Mouse (Mus musculus): ENCODE results near the gene Tmem239. TPM values are rescaled to one million over a fixed set of nuclear protein-coding genes. Genes with fewer than 3 reads are reported as not detected.

Gene Tmem239
- polyA plus RNA-seq, 1 experiment from 2014 or later: 0.12 TPM

DNA sequence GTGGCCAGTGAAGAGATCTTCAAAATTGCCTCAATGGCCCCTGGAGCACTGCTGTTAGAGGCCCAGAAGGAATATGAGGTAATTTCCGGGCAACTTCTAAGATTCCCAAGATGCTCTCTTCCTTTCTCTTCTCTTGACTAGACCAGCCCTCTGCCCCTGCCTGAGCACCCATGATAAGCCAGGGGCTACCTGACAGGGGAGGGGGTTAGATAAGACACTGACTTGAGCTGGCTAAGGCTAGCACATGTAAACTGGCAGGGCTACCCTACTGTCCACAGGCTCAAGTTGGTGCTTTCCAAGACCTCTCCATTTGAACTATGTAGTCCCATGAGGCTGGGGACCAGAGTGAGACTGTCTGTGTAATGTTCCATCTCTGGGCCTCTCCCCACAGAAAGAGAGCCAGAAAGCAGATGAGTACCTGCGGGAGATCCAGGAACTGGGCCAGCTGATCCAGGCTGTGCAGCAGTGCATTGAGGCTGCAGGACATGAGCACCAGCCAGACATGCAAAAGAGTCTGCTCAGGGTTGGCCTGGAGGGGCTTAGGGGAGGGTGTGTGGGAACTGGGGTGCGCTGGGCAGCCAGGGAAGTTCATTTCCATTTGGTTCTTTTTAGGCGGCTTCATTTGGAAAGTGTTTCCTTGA, 33.7 kb downstream of the Tmem239 start:
- Histone ChIP-seq H3K9me3 (replicated peaks) (no peaks in the 10 kb centered on the region), H3K4me1 (no peaks in the 10 kb centered on the region), H3K27ac (replicated peaks) (no peak overlapping the region), H3K27me3 (ENCODE audit: low read depth, poor library complexity, severe bottlenecking) (no peaks in the 10 kb centered on the region), H3K4me3 (no peak overlapping the region), H3K36me3 (peaks cover 82% of the 10 kb centered on the region)
- 92% methylated on average over 4 of the region's 4 CpGs for WGBS
- DNase-seq (ENCODE audit: low spot score): no peak

GRCm38 (mm10) chr2:130442162-130442561, 35.9 kb downstream of the Tmem239 start:
- peaks cover 82% of the 10 kb centered on the region for H3K36me3 ChIP-seq
- no peak overlapping the region for H3K4me3 ChIP-seq
- no peaks in the 10 kb centered on the region for H3K4me1 ChIP-seq
- 84% methylated on average over 10 of the region's 10 CpGs for WGBS
- DNase-seq (ENCODE audit: low spot score): no peak
- no peak overlapping the region for H3K27ac ChIP-seq (replicated peaks)
- H3K27me3 ChIP-seq (ENCODE audit: low read depth, poor library complexity, severe bottlenecking): peaks cover 3% of the 10 kb centered on the region; the same call in 1 of the 2 replicates
- no peaks in the 10 kb centered on the region for H3K9me3 ChIP-seq (replicated peaks)

DNA sequence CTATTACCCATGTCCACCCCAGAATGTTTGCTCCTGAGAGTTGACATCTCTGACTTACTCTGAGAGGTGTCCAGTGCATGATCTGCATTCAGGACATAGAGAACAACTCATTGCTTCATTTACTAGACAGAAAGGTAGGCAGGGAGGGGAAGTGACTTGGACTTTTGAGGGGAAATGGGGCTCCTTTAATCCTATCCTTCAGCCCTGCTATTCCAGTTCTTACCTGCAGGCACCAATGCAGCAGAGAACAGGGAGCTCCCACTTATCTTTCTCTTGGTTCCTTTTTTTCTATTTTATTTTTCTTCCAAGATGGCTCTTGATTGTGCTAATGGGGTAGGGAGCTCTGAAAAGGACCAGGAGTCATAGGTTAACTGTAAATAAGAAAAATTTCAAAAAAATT, 42.2 kb downstream of the Tmem239 start:
- no peak overlapping the region for H3K27ac ChIP-seq (replicated peaks)
- DNase-seq (ENCODE audit: low spot score): no peak
- H3K27me3 ChIP-seq (ENCODE audit: low read depth, poor library complexity, severe bottlenecking): peaks cover 27% of the 10 kb centered on the region
- H3K4me3 ChIP-seq: no peak overlapping the region
- H3K36me3 ChIP-seq: peaks cover 19% of the 10 kb centered on the region
- H3K4me1 ChIP-seq: peaks cover 36% of the 10 kb centered on the region
- H3K9me3 ChIP-seq (replicated peaks): no peaks in the 10 kb centered on the region

DNA sequence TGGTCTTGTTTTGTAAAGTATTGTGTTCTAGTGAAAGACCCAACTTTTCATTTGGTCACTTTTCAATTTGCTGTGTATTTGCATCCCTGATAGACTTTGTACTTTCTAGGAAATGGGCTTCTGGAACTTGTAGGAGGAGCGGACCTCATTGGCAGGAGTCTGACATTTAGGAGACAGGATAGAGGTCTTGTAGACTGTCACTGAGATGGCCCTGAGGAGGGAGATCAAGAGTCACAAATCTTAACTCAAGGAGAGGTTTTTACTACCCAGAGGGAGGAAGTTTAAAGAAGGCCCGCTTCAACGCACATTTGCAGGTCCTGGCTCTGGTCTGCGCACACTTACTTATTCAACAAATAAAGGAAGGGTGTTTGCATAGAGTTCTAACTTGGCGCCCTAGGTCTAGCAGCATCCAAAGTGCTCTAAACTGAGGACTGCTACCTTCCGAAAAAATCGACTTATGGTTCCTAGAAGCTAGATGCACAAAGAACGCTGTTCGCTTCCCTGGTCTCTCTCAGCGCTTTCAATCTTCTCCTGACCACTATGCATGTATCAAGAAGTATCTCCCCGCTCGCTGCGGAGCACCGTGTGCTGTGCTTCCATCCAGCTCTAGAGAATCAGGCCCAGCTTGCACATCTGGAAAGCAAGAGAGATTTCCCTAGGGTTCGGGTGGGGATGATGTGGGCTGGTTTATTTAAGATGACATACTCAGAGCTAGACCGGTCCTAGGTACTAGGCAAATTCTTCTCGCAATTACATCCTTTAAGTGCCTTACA, 42.9 kb downstream of the Tmem239 start:
- no peaks in the 10 kb centered on the region for H3K9me3 ChIP-seq (replicated peaks)
- H3K36me3 ChIP-seq: peaks cover 11% of the 10 kb centered on the region
- peak overlapping the region; percentile 93; the same call in 1 of the 2 replicates for H3K27ac ChIP-seq (replicated peaks)
- H3K4me3 ChIP-seq: peak overlapping the region; percentile 96
- peaks cover 36% of the 10 kb centered on the region for H3K4me1 ChIP-seq
- peak; percentile 16 for DNase-seq (ENCODE audit: low spot score)
- WGBS: 9% methylated on average over 17 of the region's 17 CpGs
- H3K27me3 ChIP-seq (ENCODE audit: low read depth, poor library complexity, severe bottlenecking): peaks cover 27% of the 10 kb centered on the region

DNA sequence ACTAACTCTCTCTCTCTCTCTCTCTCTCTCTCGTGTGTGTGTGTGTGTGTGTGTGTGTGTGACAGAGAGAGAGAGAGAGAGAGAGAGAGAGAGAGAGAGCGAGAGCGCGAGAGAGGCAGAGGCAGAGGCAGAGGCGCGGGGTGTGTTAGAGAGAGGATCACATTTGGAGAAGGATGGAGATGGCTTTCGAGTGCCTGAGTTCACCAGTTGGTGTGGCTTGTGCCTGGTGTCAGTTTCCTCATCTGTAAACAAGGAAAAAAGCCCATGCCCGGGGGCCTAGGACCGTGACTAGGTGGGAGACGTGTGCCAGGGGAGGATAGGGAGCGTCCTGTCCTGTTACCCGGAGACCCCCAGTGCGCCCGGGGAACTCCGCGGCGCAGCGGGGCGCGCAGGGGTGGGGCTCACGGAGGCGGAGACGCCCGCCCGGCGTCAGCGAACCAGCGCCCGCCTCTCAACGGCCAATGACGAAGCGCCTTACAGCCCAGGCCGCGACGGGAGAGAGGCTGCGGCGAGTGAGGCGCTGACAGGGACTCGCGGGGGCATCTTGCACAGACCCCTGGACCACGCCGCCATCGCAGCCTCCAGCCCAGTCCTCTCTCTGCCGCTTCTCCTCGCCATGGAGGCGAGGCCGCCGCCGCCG, 43.6 kb downstream of the Tmem239 start, which contains the start of gene Ptpra:
Gene Ptpra (plus strand): TSS at position 485 of the 640 bp plus-strand sequence.
- WGBS: 0% methylated on average over 50 of the region's 50 CpGs
- Histone ChIP-seq H3K9me3 (replicated peaks) (no peaks in the 10 kb centered on the region), H3K27me3 (ENCODE audit: low read depth, poor library complexity, severe bottlenecking) (peaks cover 27% of the 10 kb centered on the region), H3K4me1 (peaks cover 36% of the 10 kb centered on the region), H3K36me3 (peaks cover 6% of the 10 kb centered on the region), H3K27ac (replicated peaks) (peak within 1 kb of the TSS; percentile 93), H3K4me3 (peak within 1 kb of the TSS; percentile 96)
- peak; percentile 91 for DNase-seq (ENCODE audit: low spot score)

GRCm38 (mm10) chr2:130450434-130450796, 44.1 kb downstream of the Tmem239 start:
- H3K4me3 ChIP-seq: peak overlapping the region; percentile 96
- no peak for DNase-seq (ENCODE audit: low spot score)
- H3K4me1 ChIP-seq: peaks cover 36% of the 10 kb centered on the region
- peak overlapping the region; percentile 93 for H3K27ac ChIP-seq (replicated peaks)
- H3K27me3 ChIP-seq (ENCODE audit: low read depth, poor library complexity, severe bottlenecking): peaks cover 27% of the 10 kb centered on the region
- H3K9me3 ChIP-seq (replicated peaks): no peaks in the 10 kb centered on the region
- under 1% methylated on average over 47 of the region's 47 CpGs for WGBS
- 0 out of 2 replicates have a peak, but pooled peaks cover 3% of the 10 kb centered on the region for H3K36me3 ChIP-seq

GRCm38 (mm10) chr2:130451086-130451726, 44.9 kb downstream of the Tmem239 start:
- WGBS: 74% methylated on average over 14 of the region's 14 CpGs
- peak overlapping the region; percentile 96 for H3K4me3 ChIP-seq
- no peaks in the 10 kb centered on the region for H3K36me3 ChIP-seq
- H3K27ac ChIP-seq (replicated peaks): no peak overlapping the region; the same call in 1 of the 2 replicates
- no peak for DNase-seq (ENCODE audit: low spot score)
- no peaks in the 10 kb centered on the region for H3K9me3 ChIP-seq (replicated peaks)
- H3K27me3 ChIP-seq (ENCODE audit: low read depth, poor library complexity, severe bottlenecking): peaks cover 27% of the 10 kb centered on the region
- peaks cover 41% of the 10 kb centered on the region for H3K4me1 ChIP-seq

DNA sequence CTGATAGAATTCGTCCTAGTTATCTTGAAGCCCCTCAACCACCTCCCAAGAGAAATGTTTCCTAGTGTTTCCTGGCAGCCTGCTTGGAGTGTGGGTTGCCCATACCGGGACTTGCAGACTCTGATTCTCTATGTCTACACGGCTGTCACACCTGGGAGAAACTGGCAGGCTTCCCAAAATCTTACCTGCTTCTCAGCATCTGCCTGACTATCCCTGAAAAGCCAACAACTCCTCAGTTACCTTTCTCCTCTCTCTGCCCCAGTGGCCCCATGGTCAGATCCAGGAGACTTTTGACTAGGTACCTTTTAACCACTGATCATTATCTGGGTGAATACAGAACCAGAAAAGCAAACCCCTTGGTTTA, 45.4 kb downstream of the Tmem239 start:
- WGBS: 75% methylated on average over 3 of the region's 3 CpGs
- H3K27ac ChIP-seq (replicated peaks): no peak overlapping the region
- H3K27me3 ChIP-seq (ENCODE audit: low read depth, poor library complexity, severe bottlenecking): peaks cover 27% of the 10 kb centered on the region
- H3K9me3 ChIP-seq (replicated peaks): no peaks in the 10 kb centered on the region
- peaks cover 41% of the 10 kb centered on the region for H3K4me1 ChIP-seq
- no peak for DNase-seq (ENCODE audit: low spot score)
- H3K4me3 ChIP-seq: peak overlapping the region; percentile 96
- no peaks in the 10 kb centered on the region for H3K36me3 ChIP-seq

DNA sequence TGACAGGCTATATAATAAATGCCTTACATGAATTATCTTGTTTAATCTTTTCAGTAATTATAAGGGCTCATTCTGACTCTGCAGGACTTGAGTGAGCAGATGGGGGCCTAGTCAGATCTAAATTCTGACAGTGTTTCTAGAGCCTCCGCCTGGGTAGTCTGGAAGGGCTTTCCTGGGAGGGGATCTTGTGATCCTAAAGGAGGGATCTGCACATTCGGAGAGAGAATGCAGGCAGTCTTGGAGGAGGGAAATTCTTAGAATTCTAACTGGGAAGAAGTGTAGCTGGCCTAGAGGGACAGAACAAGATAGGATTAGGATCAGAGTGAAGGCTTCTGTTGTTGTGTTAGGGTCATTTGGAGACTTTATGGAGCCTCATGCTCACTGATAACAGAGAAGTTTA, 46.0 kb downstream of the Tmem239 start:
- Histone ChIP-seq H3K4me1 (peaks cover 41% of the 10 kb centered on the region), H3K27me3 (ENCODE audit: low read depth, poor library complexity, severe bottlenecking) (peaks cover 23% of the 10 kb centered on the region), H3K4me3 (no peak overlapping the region), H3K9me3 (replicated peaks) (no peaks in the 10 kb centered on the region), H3K36me3 (no peaks in the 10 kb centered on the region), H3K27ac (replicated peaks) (no peak overlapping the region)
- 54% methylated on average over 2 of the region's 2 CpGs for WGBS
- no peak for DNase-seq (ENCODE audit: low spot score)

DNA sequence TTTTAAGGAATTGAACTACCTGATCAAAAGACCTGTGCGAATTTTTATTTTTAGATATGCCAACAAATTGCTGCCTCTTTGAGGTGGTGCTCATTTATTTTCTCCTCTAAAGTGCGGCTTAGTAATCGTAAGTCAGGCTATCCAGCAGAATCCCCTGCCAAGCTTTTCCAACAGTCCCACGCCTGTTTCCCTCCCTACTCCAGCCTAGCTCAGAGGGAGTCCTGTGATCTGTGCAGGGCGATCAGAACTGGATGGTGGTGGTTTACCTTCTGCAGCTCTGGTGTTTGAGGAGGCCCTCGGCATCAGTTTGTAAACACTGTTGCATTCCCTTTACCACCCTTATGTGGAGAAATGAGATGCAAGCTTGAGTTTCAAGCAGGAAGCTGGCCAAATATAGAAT, 47.1 kb downstream of the Tmem239 start:
- DNase-seq (ENCODE audit: low spot score): no peak
- H3K27me3 ChIP-seq (ENCODE audit: low read depth, poor library complexity, severe bottlenecking): peaks cover 11% of the 10 kb centered on the region
- no peak overlapping the region for H3K4me3 ChIP-seq
- no peaks in the 10 kb centered on the region for H3K9me3 ChIP-seq (replicated peaks)
- H3K27ac ChIP-seq (replicated peaks): no peak overlapping the region
- H3K36me3 ChIP-seq: no peaks in the 10 kb centered on the region
- 76% methylated on average over 6 of the region's 6 CpGs for WGBS
- H3K4me1 ChIP-seq: peaks cover 41% of the 10 kb centered on the region

GRCm38 (mm10) chr2:130454748-130455370, 48.6 kb downstream of the Tmem239 start:
- no peaks in the 10 kb centered on the region for H3K27me3 ChIP-seq (ENCODE audit: low read depth, poor library complexity, severe bottlenecking)
- no peak overlapping the region for H3K27ac ChIP-seq (replicated peaks)
- 88% methylated on average over 6 of the region's 6 CpGs for WGBS
- H3K4me1 ChIP-seq: peaks cover 31% of the 10 kb centered on the region
- no peak for DNase-seq (ENCODE audit: low spot score)
- H3K36me3 ChIP-seq: no peaks in the 10 kb centered on the region
- H3K9me3 ChIP-seq (replicated peaks): no peaks in the 10 kb centered on the region
- no peak overlapping the region for H3K4me3 ChIP-seq
